Mouse (Mus musculus) bone marrow macrophage, adult 2 months (primary cell): ENCODE data around the gene Mkln1.

Experiments used
- CTCF ChIP-seq: IDR thresholded peaks from 2 replicates; pipeline ENCODE4 v1.5.1; 2012; ENCODE audit warnings: low read depth, mild to moderate bottlenecking, low read length, moderate library complexity
- POLR2A ChIP-seq: IDR thresholded peaks from 2 replicates; pipeline ENCODE4 v1.6.1; 2012; ENCODE audit warnings: mild to moderate bottlenecking, low read depth, low read length, borderline replicate concordance

DNA sequence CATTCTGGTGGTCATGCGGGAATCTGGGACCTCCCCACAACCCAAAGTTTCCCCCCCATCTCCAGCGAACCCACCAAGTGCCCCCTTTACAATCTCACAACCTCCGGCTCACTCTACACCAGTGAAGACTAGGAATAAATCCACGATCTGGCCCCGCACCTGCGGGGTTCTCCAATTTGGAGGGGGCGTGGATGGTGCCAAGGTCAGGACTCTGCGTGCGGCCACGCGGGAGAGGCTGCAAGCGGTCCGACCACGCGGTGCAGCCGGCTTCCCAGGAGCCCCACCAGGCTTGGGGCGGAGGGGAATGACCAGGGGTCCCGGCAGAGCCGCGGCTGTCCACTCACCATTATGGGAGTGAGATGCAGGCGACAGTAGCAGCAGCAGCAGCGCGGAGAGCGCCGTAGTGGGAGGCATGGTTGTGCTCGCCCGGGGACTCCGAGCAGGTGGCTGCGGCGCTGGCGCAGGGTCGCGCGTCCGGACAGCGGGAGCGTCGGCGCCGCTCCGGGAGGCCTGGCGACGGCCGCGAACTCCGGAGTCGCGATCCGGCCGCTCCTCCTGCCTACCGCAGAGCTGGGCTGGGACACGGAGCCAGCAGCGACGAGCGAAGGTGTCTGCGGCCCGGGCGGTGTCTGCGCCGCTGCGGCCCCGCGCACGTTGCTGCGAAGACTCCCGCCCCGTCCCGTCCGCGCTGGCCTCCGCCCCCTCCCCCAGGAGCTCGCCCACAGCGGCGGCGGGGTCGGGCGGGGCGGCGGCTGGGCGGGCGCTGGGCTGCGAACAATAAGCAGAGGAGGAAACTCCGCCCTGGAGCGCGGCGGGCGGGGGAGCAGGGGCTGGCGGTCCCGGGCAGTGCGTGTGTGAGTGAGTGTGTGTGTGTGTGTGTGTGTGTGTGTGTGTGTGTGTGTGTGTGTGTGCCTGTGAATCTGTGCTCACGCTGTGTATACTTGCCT lies 165.0 kb downstream of the Mkln1 start, which contains the start of gene Podxl:
- no peak for TF ChIP-seq CTCF
- TF ChIP-seq POLR2A, result no peak
